Mouse (Mus musculus) neural tube, embryonic 13.5 days (tissue): ENCODE results near the gene Lgals3bp. TPM values are rescaled to one million over a fixed set of nuclear protein-coding genes. Genes with fewer than 3 reads are reported as not detected.

Experiments
- ATAC-seq: fragments of 200-750 bp; cut with Nextera tagmentation; 2 replicates; pipeline ENCODE4 v1.8.0; 2017; ENCODE audit warnings: low read depth, mild to moderate bottlenecking, moderate TSS enrichment, moderate library complexity
- H3K27ac ChIP-seq: fragments of 300-500 bp; sonication (generic); replicated peaks from 2 replicates; pipeline ENCODE4 v1.5.1; 2015; ENCODE audit warnings: moderate library complexity, mild to moderate bottlenecking, inconsistent platforms
- H3K27me3 ChIP-seq: fragments of 300-500 bp; sonication (generic); 2 replicates; pipeline ENCODE4 v1.6.1; 2015; ENCODE audit warnings: mild to moderate bottlenecking, inconsistent platforms
- H3K36me3 ChIP-seq: fragments of 300-500 bp; sonication (generic); 2 replicates; pipeline ENCODE4 v1.6.1; 2015; ENCODE audit warnings: mild to moderate bottlenecking, inconsistent platforms
- H3K4me1 ChIP-seq: fragments of 300-500 bp; sonication (generic); replicated peaks from 2 replicates; pipeline ENCODE4 v1.6.1; 2015; ENCODE audit warnings: inconsistent platforms
- H3K4me2 ChIP-seq: fragments of 300-500 bp; sonication (generic); 2 replicates; pipeline ENCODE4 v1.6.1; 2015; ENCODE audit warnings: inconsistent platforms, mild to moderate bottlenecking, moderate library complexity
- H3K4me3 ChIP-seq: fragments of 300-500 bp; sonication (generic); 2 replicates; pipeline ENCODE4 v1.5.1; 2015; ENCODE audit warnings: mild to moderate bottlenecking, inconsistent platforms
- H3K9ac ChIP-seq: fragments of 300-500 bp; sonication (generic); 2 replicates; pipeline ENCODE4 v1.6.1; 2015; ENCODE audit warnings: moderate library complexity, mild to moderate bottlenecking, inconsistent platforms
- H3K9me3 ChIP-seq: fragments of 300-500 bp; sonication (generic); 2 replicates; pipeline ENCODE4 v1.6.1; 2016; ENCODE audit warnings: inconsistent platforms
- WGBS: fragments of 180-500 bp; shearing (Covaris S2); methylation state at CpG from one replicate; pipeline ENCODE4 v1.1.7; 2015; 5-methylcytosine and 5-hydroxymethylcytosine counted together
- polyA plus RNA-seq: library from polyadenylated mRNA; unstranded; fragments of >200 nt; fragmentation: Nextera tagmentation; extraction: Ambion mirVana; gene quantifications from 2 replicates; pipeline ENCODE4 v1.2.1, GENCODE M21; 2015

Lgals3bp gene
- 2.7 and 4.2 TPM in 2 replicates for polyA plus RNA-seq

DNA sequence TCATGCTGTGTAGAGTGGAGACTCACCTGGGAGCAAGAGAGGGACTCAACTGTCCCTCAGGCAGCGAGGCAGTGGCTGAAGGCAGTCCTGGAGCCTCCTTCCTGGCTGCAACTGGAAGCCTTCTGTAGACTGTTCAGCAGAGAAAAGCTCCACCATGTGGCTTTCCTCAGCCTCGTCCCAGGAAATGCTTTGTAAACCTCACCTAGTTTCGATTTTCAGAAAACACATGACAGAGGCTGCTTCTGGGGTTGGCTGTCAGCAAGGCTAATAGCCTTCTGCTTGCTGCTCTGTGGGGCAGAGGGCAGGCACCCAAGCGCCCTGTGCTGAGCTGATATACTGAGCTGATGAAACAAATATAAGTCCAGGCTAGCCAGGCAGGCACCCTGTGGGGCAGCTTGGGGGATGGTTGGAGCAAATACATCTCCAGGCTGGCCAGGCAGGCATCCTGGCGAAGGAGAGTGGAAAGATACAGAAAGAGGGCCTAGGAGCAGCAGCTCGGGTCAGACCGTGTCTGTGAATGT, at the start of gene Lgals3bp:
Lgals3bp (minus strand) TSS at position 333 of the 521 bp plus-strand sequence.
- H3K27me3 ChIP-seq: no peaks in the 10 kb centered on the region
- no peak within 1 kb of the TSS for H3K4me2 ChIP-seq
- no peak within 1 kb of the TSS for H3K9ac ChIP-seq
- H3K4me1 ChIP-seq: peaks cover 16% of the 10 kb centered on the region
- H3K4me3 ChIP-seq: no peak within 1 kb of the TSS
- ATAC-seq: peak; percentile 24; the same call in 1 of the 2 replicates
- WGBS: 59% methylated on average over 7 of the region's 7 CpGs
- H3K9me3 ChIP-seq: no peaks in the 10 kb centered on the region
- peaks cover 18% of the 10 kb centered on the region for H3K36me3 ChIP-seq
- no peak within 1 kb of the TSS for H3K27ac ChIP-seq

- no peak overlapping the region for H3K4me2 ChIP-seq
- no peak overlapping the region for H3K27ac ChIP-seq
- H3K36me3 ChIP-seq: no peaks in the 10 kb centered on the region
- H3K9me3 ChIP-seq: no peaks in the 10 kb centered on the region
- H3K9ac ChIP-seq: no peak overlapping the region
- H3K4me1 ChIP-seq: peaks cover 8% of the 10 kb centered on the region
- H3K4me3 ChIP-seq: no peak overlapping the region
- no peaks in the 10 kb centered on the region for H3K27me3 ChIP-seq
- WGBS: 87% methylated on average over 6 of the region's 6 CpGs
- ATAC-seq: no peak
Measured at GRCm38 (mm10) chr11:118451211-118451610, 49.3 kb upstream of the Lgals3bp start.

- no peak overlapping the region for H3K9ac ChIP-seq
- 93% methylated on average over 8 of the region's 8 CpGs for WGBS
- H3K4me3 ChIP-seq: no peak overlapping the region
- no peak overlapping the region for H3K4me2 ChIP-seq
- H3K27me3 ChIP-seq: peaks cover 4% of the 10 kb centered on the region; the same call in 1 of the 2 replicates
- H3K27ac ChIP-seq: no peak overlapping the region
- H3K9me3 ChIP-seq: no peaks in the 10 kb centered on the region
- H3K4me1 ChIP-seq: peaks cover 4% of the 10 kb centered on the region; the same call in 1 of the 2 replicates
- ATAC-seq: no peak
- no peaks in the 10 kb centered on the region for H3K36me3 ChIP-seq
Measured at GRCm38 (mm10) chr11:118448385-118448784, 46.5 kb upstream of the Lgals3bp start.

GRCm38 (mm10) chr11:118447346-118447745, 45.5 kb upstream of the Lgals3bp start:
- no peaks in the 10 kb centered on the region for H3K36me3 ChIP-seq
- H3K4me3 ChIP-seq: no peak overlapping the region
- H3K9me3 ChIP-seq: no peaks in the 10 kb centered on the region
- no peak overlapping the region for H3K4me2 ChIP-seq
- no peak overlapping the region for H3K9ac ChIP-seq
- peaks cover 13% of the 10 kb centered on the region for H3K4me1 ChIP-seq
- no peak overlapping the region for H3K27ac ChIP-seq
- no peak for ATAC-seq
- peaks cover 4% of the 10 kb centered on the region; the same call in 1 of the 2 replicates for H3K27me3 ChIP-seq
- WGBS: 63% methylated on average over 4 of the region's 4 CpGs

DNA sequence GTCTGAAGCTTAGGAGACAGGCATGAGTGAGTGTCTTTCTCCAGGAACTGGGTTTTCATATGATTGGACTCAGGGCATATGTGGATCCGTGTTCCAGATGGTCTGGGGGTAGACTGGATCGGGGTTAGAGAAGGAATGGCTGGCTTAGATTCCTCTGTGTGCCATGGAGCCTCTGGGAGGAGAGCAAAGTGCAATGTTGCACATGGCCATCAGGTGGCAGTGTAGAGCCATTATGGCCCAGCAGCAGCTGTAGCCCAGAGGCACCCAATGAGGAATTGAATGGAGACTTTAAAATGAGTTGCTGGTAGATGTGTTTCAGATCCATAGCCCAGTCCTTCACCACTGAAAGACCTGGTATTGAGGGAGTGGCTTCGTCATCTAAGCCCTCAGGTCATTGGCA, 44.0 kb upstream of the Lgals3bp start:
- peak; percentile 54; the same call in 1 of the 2 replicates for ATAC-seq
- H3K36me3 ChIP-seq: no peaks in the 10 kb centered on the region
- no peak overlapping the region for H3K4me3 ChIP-seq
- 16% methylated on average over 3 of the region's 3 CpGs for WGBS
- H3K9ac ChIP-seq: no peak overlapping the region
- H3K27ac ChIP-seq: no peak overlapping the region
- H3K27me3 ChIP-seq: peaks cover 4% of the 10 kb centered on the region; the same call in 1 of the 2 replicates
- no peaks in the 10 kb centered on the region for H3K9me3 ChIP-seq
- no peak overlapping the region for H3K4me2 ChIP-seq
- H3K4me1 ChIP-seq: peaks cover 13% of the 10 kb centered on the region

GRCm38 (mm10) chr11:118443201-118443970, 41.5 kb upstream of the Lgals3bp start:
- H3K36me3 ChIP-seq: no peaks in the 10 kb centered on the region
- ATAC-seq: peak; percentile 45; the same call in 1 of the 2 replicates
- peaks cover 36% of the 10 kb centered on the region for H3K4me1 ChIP-seq
- H3K4me2 ChIP-seq: no peak overlapping the region
- H3K9me3 ChIP-seq: no peaks in the 10 kb centered on the region
- no peak overlapping the region for H3K27ac ChIP-seq
- H3K27me3 ChIP-seq: peaks cover 4% of the 10 kb centered on the region; the same call in 1 of the 2 replicates
- no peak overlapping the region for H3K4me3 ChIP-seq
- 37% methylated on average over 11 of the region's 11 CpGs for WGBS
- no peak overlapping the region for H3K9ac ChIP-seq

GRCm38 (mm10) chr11:118442691-118443090, 40.8 kb upstream of the Lgals3bp start:
- peaks cover 4% of the 10 kb centered on the region; the same call in 1 of the 2 replicates for H3K27me3 ChIP-seq
- WGBS: 75% methylated on average over 13 of the region's 13 CpGs
- H3K4me1 ChIP-seq: peaks cover 43% of the 10 kb centered on the region
- H3K9me3 ChIP-seq: no peaks in the 10 kb centered on the region
- H3K4me3 ChIP-seq: no peak overlapping the region
- no peaks in the 10 kb centered on the region for H3K36me3 ChIP-seq
- H3K27ac ChIP-seq: no peak overlapping the region
- ATAC-seq: no peak
- no peak overlapping the region for H3K4me2 ChIP-seq
- no peak overlapping the region for H3K9ac ChIP-seq

GRCm38 (mm10) chr11:118438665-118439414, 36.9 kb upstream of the Lgals3bp start:
- Histone ChIP-seq H3K36me3 (no peaks in the 10 kb centered on the region), H3K27ac (peak overlapping the region; percentile 82), H3K4me1 (peaks cover 64% of the 10 kb centered on the region), H3K9me3 (no peaks in the 10 kb centered on the region), H3K4me2 (no peak overlapping the region), H3K9ac (peak overlapping the region; percentile 31), H3K4me3 (no peak overlapping the region), H3K27me3 (no peaks in the 10 kb centered on the region; the same call in 1 of the 2 replicates)
- WGBS: 13% methylated on average over 11 of the region's 11 CpGs
- peak; percentile 55 for ATAC-seq

DNA sequence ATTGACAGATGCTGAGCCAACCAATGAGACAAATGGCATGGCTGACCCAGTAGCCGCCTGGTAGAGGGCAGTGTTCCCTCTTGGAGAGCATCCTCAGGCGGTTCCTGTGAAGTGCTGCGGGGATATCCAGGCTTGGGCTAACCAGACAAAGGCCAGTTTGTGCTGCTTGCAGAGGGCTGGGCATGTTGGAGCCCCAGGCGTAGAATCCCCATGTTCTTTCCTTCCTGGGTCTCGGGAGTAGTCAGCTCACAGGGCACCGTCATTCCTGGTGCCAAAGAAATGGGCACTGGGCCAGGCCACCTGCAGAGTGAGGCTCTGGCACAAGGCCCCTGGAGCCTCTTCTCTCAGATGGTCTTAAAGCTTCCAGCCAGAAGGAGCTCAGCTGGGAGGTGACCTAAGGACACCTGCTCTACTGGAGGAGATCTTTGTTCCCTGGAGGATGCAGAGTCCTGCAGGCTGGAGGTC, 34.6 kb upstream of the Lgals3bp start:
- H3K4me2 ChIP-seq: no peak overlapping the region
- no peak overlapping the region for H3K9ac ChIP-seq
- H3K4me3 ChIP-seq: no peak overlapping the region
- H3K27me3 ChIP-seq: no peaks in the 10 kb centered on the region
- H3K4me1 ChIP-seq: peaks cover 69% of the 10 kb centered on the region
- no peaks in the 10 kb centered on the region for H3K9me3 ChIP-seq
- no peaks in the 10 kb centered on the region for H3K36me3 ChIP-seq
- WGBS: 13% methylated on average over 6 of the region's 6 CpGs
- peak overlapping the region; percentile 73 for H3K27ac ChIP-seq
- ATAC-seq: peak; percentile 60

DNA sequence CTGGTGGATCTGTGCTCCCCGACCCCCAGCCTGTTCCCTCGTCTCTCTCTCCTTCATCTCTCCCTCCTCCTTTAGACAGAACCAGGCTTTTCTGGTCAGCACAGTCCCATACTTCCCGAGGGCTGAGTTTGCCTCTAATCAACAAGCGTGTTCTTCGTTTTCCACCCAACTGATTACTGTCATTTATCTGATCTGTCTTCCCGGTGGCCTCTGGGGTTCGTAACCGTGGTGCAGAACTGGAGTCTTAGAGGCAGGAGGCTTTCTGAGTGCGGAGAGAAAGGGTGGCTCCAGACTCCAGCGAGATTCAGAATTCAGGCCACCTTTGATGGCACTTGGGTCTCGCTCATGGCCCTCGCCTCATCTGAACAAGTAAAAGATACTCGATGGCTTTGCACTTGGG, 32.2 kb upstream of the Lgals3bp start:
- H3K27me3 ChIP-seq: peaks cover 4% of the 10 kb centered on the region; the same call in 1 of the 2 replicates
- no peak overlapping the region for H3K27ac ChIP-seq
- H3K36me3 ChIP-seq: no peaks in the 10 kb centered on the region
- no peak overlapping the region for H3K4me3 ChIP-seq
- WGBS: 45% methylated on average over 13 of the region's 13 CpGs
- peak overlapping the region; percentile 12; the same call in 1 of the 2 replicates for H3K9ac ChIP-seq
- H3K9me3 ChIP-seq: no peaks in the 10 kb centered on the region
- 0 out of 2 replicates have a peak overlapping the region, but pooled peaks have one; percentile 27 for H3K4me2 ChIP-seq
- ATAC-seq: no peak
- H3K4me1 ChIP-seq: peaks cover 75% of the 10 kb centered on the region

DNA sequence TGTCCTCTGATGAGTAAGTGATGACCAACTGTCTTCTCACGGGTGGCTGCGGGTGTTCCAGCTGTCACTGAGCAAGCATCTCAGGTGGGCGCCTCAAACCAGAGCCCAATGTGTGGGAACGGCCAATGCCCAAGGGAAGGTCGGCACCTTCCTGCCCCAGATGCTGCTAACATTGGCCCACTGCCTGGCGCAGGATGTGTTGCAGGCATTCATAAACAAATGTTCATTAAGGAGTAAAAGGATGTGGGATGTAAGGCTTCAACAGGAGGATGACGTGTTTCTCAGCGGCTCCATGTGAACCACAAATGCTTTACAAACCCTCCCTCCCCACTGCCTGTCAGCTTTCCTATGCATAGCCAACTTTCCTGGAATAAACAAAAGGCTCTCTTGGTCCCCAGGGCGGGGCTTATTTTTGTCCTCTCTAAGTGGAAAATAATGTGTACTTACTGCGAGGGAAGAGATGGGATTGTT, 31.5 kb upstream of the Lgals3bp start:
- H3K27me3 ChIP-seq: peaks cover 5% of the 10 kb centered on the region; the same call in 1 of the 2 replicates

More for the DNA sequence above, 31.5 kb upstream of the Lgals3bp start:
- H3K4me2 ChIP-seq: peak overlapping the region; percentile 27; the same call in 1 of the 2 replicates
- H3K4me1 ChIP-seq: peaks cover 75% of the 10 kb centered on the region
- no peak overlapping the region for H3K27ac ChIP-seq
- no peak for ATAC-seq
- 67% methylated on average over 10 of the region's 10 CpGs for WGBS
- no peak overlapping the region for H3K4me3 ChIP-seq
- no peaks in the 10 kb centered on the region for H3K9me3 ChIP-seq
- H3K9ac ChIP-seq: 0 out of 2 replicates have a peak overlapping the region, but pooled peaks have one; percentile 12
- no peaks in the 10 kb centered on the region for H3K36me3 ChIP-seq
